Mouse (Mus musculus) spleen, adult 2 months (tissue): ENCODE measurements around the gene Dmrt1.

Source experiments
- CTCF ChIP-seq: fragments of 200-500 bp; IDR thresholded peaks from 2 replicates; pipeline ENCODE4 v1.5.1; 2011; ENCODE audit warnings: mild to moderate bottlenecking, inconsistent platforms; ENCODE audit not compliant: insufficient read depth, insufficient read length, insufficient replicate concordance; ENCODE audit errors: extremely low read depth
- POLR2A ChIP-seq: fragments of 200-500 bp; IDR thresholded peaks from 2 replicates; pipeline ENCODE4 v1.6.1; 2011; ENCODE audit warnings: low read depth, low read length, inconsistent platforms

- TF ChIP-seq POLR2A, result no peak
- no peak for TF ChIP-seq CTCF
These were observed 96.5 kb downstream of the Dmrt1 start for GRCm38 (mm10) chr19:25601966-25602365.
